Mouse (Mus musculus) testis, postnatal 10 days (tissue): ENCODE measurements around the gene Ppp4r2.

ENCODE experiments used
- DNase-seq: peaks from one replicate; pipeline ENCODE4 v3.0.0; 2021; ENCODE audit warnings: low spot score

Gene Ppp4r2

GRCm38 (mm10) chr6:100833355-100833754, at the start of gene Ppp4r2:
TSS of gene Ppp4r2 (plus strand) at chr6:100833622.
- peak; percentile 94 for DNase-seq

- DNase-seq = no peak
Observed at GRCm38 (mm10) chr6:100787726-100788125, 45.7 kb upstream of the Ppp4r2 start.

- DNase-seq = no peak
Observed at GRCm38 (mm10) chr6:100789161-100789560, 44.3 kb upstream of the Ppp4r2 start.

- DNase-seq = no peak
Observed at GRCm38 (mm10) chr6:100792055-100792659, 41.3 kb upstream of the Ppp4r2 start.

- DNase-seq = no peak
Observed at GRCm38 (mm10) chr6:100792973-100793769, 40.3 kb upstream of the Ppp4r2 start.

- DNase-seq = no peak
Observed at GRCm38 (mm10) chr6:100795797-100796196, 37.6 kb upstream of the Ppp4r2 start.

- no peak for DNase-seq
Observed at GRCm38 (mm10) chr6:100799290-100799689, 34.1 kb upstream of the Ppp4r2 start.

GRCm38 (mm10) chr6:100799766-100800165, 33.7 kb upstream of the Ppp4r2 start:
- no peak for DNase-seq

GRCm38 (mm10) chr6:100800497-100800955, 32.9 kb upstream of the Ppp4r2 start:
- DNase-seq = no peak

- no peak for DNase-seq
Observed at GRCm38 (mm10) chr6:100802381-100803083, 30.9 kb upstream of the Ppp4r2 start.

- DNase-seq = no peak
Observed at GRCm38 (mm10) chr6:100803250-100803649, 30.2 kb upstream of the Ppp4r2 start.

GRCm38 (mm10) chr6:100807187-100807586, 26.2 kb upstream of the Ppp4r2 start:
- DNase-seq = no peak

- no peak for DNase-seq
Observed at GRCm38 (mm10) chr6:100807746-100808145, 25.7 kb upstream of the Ppp4r2 start.

- DNase-seq = no peak
Observed at GRCm38 (mm10) chr6:100808221-100808778, 25.1 kb upstream of the Ppp4r2 start.

- DNase-seq = no peak
Observed at GRCm38 (mm10) chr6:100810117-100810516, 23.3 kb upstream of the Ppp4r2 start.

GRCm38 (mm10) chr6:100811731-100812130, 21.7 kb upstream of the Ppp4r2 start:
- no peak for DNase-seq

- no peak for DNase-seq
Observed at GRCm38 (mm10) chr6:100821367-100821766, 12.1 kb upstream of the Ppp4r2 start.

- no peak for DNase-seq
Observed at GRCm38 (mm10) chr6:100823356-100823755, 10.1 kb upstream of the Ppp4r2 start.

- no peak for DNase-seq
Observed at GRCm38 (mm10) chr6:100824381-100824965, 8.9 kb upstream of the Ppp4r2 start.

GRCm38 (mm10) chr6:100826046-100826445, 7.4 kb upstream of the Ppp4r2 start:
- no peak for DNase-seq

GRCm38 (mm10) chr6:100828565-100828964, 4.9 kb upstream of the Ppp4r2 start:
- DNase-seq = no peak

GRCm38 (mm10) chr6:100829770-100830169, 3.7 kb upstream of the Ppp4r2 start:
- DNase-seq = no peak
